Mouse (Mus musculus) lung, adult 18-20 months (tissue): ENCODE data around the gene C8a.

Experiments
- DNase-seq, 2 experiments: peaks; one replicate each; pipeline ENCODE4 v3.0.0; 2022; ENCODE audit warnings: mixed read lengths in 2 of 2

C8a gene

GRCm38 (mm10) chr4:104838342-104838741 is 37.9 kb downstream of the C8a start:
- DNase-seq = no peak

GRCm38 (mm10) chr4:104835096-104835495 is 41.1 kb downstream of the C8a start:
- DNase-seq = no peak

DNA sequence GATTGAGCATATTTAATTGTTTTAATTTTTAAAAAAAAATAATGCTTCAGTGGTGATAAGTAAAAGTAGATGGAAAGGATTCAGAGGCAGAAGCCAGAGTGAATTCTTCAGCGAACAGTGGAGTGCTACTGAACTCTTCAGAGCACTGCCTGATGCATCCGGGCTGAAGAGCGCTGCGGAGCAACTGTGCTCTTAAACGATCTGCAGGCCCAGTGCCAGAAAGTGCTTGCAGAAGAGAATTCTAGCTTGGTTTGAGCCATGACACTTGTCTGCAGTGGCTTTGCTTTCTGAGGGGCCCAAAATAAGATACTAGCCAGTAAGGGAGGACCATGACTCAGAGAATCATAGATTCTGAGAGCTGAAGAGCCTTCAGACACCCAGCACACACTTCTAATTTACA is 47.3 kb downstream of the C8a start:
- no peak for DNase-seq

GRCm38 (mm10) chr4:104824381-104825077 is 51.7 kb downstream of the C8a start:
- no peak for DNase-seq

DNA sequence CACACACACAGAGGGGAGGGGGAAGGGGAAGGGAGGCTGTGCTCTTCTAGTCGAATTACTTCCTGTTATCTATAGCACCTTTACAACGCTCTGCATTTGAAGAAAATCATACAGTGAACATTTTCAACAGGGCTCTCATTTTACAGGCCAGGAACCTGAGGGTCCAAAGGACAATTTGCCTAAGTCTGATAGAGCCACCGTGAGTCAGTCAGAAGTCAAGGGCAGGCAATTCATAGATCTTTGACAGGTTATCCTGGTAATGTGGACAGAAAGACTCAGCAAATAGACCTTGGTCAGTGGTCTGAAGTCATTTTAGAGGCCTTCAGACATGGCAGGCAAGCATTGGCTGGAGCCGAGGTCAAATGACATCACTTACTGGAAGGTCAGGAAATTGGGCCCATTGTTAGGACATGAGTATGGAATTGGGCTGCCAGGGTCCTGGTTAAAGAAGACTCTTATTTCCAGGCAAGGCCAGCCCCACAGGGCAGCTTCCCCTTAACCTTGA is 52.5 kb downstream of the C8a start:
- no peak for DNase-seq

- no peak for DNase-seq
Measured at GRCm38 (mm10) chr4:104819891-104820290, 56.3 kb downstream of the C8a start.

- DNase-seq = no peak
Measured at GRCm38 (mm10) chr4:104818986-104819385, 57.2 kb downstream of the C8a start.

DNA sequence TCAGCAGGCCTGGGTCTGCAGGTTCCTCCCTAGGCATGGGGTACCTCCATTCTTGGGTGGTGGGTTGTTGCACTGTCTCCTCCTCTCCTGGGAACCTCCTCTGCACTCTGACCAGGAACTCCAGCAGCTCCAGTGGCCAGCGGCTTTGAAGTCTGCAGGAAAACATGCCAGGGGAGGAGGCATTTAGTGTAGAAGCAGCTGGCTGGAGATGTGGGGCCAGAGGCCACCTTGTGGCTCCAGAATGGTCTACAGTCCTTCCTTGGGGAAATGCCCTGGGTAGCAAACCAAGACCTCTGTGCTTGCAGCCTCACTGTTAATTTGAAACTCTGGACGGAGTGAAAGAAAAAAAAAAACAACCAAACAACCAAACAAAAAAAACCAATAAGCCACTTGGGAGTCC is 58.7 kb downstream of the C8a start:
- DNase-seq = no peak

DNA sequence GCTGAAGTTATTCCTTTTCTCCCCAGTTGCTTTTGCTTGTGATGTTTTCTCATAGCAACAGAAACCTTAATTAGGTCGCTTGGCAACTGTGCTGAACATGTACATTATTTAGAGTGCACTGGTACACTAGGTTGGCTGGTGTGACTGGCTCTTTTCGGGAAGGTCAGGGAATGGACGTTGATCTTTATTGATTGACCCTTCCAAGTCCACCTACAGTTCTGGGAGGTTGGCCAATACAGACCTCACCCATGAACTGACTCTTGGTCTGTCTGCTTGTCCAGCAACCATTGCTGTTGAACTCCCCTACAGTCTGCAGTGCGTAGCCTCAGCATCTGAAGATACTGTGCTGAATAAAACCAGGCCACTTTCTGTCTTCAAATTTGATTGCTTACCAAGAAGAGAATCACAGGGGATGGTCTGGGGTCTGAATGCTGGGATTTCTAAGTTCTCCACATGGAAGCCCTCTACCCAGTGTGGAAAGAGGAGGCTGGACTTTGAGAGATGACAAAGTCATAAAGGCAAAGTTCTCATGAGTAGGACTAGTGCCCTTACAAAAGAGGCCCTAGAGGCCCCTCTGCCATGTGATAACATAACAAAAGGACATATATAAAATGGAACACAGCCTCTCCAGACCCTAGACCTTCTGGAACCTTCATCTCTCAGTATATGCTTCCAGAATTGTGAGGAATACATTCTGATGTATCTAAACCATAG is 59.5 kb downstream of the C8a start:
- DNase-seq = no peak

GRCm38 (mm10) chr4:104813617-104814016 is 62.6 kb downstream of the C8a start:
- DNase-seq = no peak

GRCm38 (mm10) chr4:104810710-104811286 is 65.4 kb downstream of the C8a start:
- DNase-seq = no peak

GRCm38 (mm10) chr4:104805414-104806257 is 70.6 kb downstream of the C8a start:
- no peak for DNase-seq

- DNase-seq = no peak
Measured at GRCm38 (mm10) chr4:104804100-104804499, 72.1 kb downstream of the C8a start.

DNA sequence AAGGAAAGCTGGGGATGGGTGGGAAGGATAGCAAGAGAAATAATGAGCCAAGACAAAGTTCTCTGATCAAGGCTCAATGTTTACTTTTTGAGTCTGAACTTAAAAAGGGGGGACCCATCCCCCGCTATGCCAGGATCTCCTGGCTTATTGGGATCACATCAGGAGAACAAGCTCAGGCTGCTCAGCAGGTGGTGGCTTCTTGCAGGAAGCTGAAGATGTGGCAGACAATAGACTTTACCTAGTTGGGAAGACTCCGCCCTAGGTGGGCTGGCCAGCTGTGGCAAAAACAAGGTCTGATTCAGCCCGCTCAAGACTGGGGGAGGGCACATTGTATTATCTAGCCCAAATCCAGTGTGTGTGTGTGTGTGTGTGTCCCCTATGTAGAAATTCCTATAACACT is 74.6 kb downstream of the C8a start:
- DNase-seq = no peak

DNA sequence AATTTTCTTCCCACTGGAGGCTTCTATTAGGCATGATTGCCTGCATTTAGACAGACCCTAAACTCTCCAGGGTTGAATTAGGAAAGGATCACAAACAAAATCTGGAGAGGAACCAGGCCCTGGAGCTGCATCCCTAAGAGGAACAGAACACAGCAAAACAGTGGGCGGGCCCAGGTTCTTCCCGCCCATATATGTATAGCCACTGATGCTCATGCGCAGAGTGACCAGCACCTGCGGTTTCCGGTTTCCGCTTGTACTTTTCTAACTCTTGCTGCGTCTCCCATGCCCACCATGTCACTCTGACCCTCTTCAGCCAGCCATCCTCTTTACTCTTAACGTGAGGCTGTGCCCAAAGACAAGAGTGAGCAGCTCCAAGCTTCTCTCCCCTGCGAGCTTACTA is 77.2 kb downstream of the C8a start:
- DNase-seq = no peak

DNA sequence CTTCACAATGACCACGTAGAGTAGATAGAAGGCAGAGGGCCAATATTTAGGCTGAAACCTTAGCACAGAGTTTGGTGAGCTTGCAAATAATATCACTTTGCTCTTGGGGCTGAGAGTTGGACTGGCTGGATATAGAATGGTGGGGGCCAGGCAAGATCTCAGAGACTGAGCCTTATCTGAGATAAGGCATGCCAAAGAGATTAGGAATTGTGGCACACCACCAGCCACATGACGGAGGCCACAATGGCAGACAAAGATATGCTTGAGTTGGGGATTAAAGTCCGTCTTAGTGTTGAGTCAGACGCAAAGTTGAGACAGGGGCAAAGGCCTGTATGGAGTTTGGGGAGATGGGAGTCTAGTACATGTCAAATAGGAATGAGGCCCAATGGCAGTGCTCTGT is 84.1 kb downstream of the C8a start:
- DNase-seq = no peak

DNA sequence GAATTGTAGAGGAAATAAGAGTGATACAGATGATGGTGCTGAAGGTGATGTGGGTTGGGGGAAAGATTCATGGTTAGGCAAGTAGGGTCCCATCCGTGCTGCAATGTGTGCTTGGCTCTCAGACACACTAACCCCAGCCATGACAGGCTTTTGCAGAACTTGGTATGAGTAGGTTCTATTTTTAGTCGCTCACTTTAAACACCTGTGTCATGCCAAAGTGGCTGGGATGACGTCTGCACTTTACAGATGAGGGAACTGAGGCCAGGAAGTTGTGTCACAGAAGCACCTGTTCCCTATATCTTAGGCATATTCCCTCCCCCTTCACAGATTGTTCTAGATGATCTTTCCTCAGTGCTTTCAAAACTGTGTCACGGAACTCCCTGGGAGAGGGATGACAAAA is 93.9 kb downstream of the C8a start:
- no peak for DNase-seq

DNA sequence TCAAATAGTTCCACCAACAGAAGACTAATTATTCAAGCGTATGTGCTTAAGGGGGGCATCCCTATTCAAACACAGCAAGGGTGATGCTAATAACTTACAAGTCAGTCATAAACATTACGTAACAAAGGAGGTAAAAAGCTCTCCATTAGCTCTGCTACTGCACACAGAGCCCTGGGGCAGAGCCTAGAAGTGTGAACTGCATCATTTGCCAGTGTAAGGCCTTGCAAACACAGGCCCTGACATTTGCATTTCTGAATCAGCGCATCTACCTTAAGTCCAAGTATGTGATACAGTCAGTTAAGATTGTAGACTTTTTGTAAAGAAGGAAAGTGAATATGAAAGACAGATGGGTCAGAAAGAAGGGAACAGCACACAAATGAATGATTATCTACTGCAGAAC is 94.8 kb downstream of the C8a start:
- DNase-seq = no peak

DNA sequence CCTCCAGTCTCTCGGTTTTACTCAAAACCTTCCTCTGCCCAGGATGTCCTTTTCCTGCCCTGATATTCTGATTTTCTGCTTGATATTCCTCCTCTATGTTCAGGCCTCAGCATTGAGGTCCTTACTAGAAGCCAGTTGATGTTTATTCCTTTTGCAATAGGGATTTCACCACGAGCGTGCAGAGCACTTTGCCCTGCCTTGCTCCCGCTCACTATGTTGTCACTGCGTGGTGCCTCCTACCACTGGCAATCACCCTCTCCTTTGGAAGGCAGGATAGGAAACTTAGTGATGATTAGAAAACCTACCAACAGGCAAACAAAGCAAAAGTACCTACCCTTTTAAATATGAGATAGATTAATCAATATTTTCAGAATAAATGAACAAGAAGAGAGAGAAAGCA is 96.7 kb downstream of the C8a start:
- DNase-seq = no peak

DNA sequence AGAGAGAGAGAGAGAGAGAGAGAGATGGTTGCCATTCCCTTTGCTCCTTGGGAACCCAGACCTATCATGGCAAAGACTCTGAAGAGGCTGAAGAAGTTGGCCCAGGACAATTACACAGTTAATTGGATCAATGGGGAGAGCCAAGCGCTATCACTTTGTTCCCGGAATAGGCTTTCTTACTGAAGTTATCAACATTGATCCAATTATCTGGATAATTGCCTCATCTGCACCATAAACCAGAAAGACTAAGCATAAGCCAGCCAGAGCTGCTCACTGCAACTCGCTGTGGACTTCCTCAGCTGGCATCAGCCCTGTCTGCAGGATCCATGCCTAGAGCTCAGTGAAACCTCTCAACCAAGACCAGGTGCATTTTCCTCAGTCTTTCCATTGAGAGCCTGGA is 100.6 kb downstream of the C8a start:
- DNase-seq = no peak

- DNase-seq = no peak
Measured at GRCm38 (mm10) chr4:104770331-104770730, 105.9 kb downstream of the C8a start.

- no peak for DNase-seq
Measured at GRCm38 (mm10) chr4:104769602-104770001, 106.6 kb downstream of the C8a start.

DNA sequence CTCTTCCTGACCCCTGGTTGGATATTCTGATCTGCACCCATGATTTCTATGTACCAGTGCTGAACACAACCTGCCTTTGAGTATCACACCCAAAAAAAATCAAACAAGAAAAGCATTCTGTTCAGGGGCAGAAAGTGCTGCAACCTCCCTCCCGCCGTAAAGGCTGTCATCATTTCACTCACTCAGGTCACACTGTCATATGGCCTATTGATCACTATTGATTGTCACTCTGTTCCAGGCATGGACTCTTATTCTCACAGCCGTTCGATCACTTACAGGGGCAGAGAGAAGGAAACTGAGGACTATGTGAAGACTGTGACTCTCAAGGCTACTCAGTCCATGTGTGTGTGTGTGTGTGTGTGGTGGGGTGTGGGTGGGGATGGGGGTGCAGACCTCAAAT is 108.0 kb downstream of the C8a start:
- DNase-seq = no peak
